Mouse (Mus musculus): ENCODE data around the gene Mphosph10. TPM values are rescaled to one million over a fixed set of nuclear protein-coding genes. Genes with fewer than 3 reads are reported as not detected.

Gene Mphosph10
- total RNA-seq (2014; rRNA removed): 17.3 and 18.9 TPM in 2 replicates
- 20.0 and 21.5 TPM in 2 replicates for polyA plus RNA-seq (2015; fragmentation: Nextera tagmentation; extraction: Ambion mirVana)

GRCm38 (mm10) chr7:64392122-64392818 is at the start of gene Mphosph10, which contains the start of gene Mcee:
TSS of gene Mphosph10 (minus strand) at chr7:64392268.
TSS of gene Mcee (plus strand) at chr7:64392607.
- Histone ChIP-seq H3K36me3 (ENCODE audit: insufficient read depth) (peaks cover 9% of the 10 kb centered on the region), H3K9ac (peak within 1 kb of the TSS; percentile 76), H3K4me1 (ENCODE audit: insufficient read depth) (0 out of 2 replicates have a peak, but pooled peaks cover 8% of the 10 kb centered on the region), H3K27me3 (ENCODE audit: insufficient read depth, low read length) (no peaks in the 10 kb centered on the region), H3K9me3 (ENCODE audit: low read length) (no peaks in the 10 kb centered on the region), H3K4me2 (ENCODE audit: low read depth) (peak within 1 kb of the TSS; percentile 95), H3K27ac (ENCODE audit: low read depth, low read length) (peak within 1 kb of the TSS; percentile 77), H3K4me3 (ENCODE audit: low read depth, low read length) (peak within 1 kb of the TSS; percentile 57)
- DNase-seq (peak; percentile 95), ATAC-seq (peak; percentile 99)
- peak; percentile 40; the same call in 1 of the 2 replicates for TF ChIP-seq CTCF (IDR thresholded peaks at IDR 0.05; ENCODE audit: low read depth)
- WGBS: 3% methylated on average over 54 of the region's 54 CpGs

GRCm38 (mm10) chr7:64440519-64440918 is 48.5 kb upstream of the Mphosph10 start:
- DNase-seq (no peak), ATAC-seq (peak; percentile 69)
- no peak for TF ChIP-seq CTCF (IDR thresholded peaks at IDR 0.05; ENCODE audit: low read depth)
- Histone ChIP-seq H3K9ac (no peak overlapping the region), H3K36me3 (ENCODE audit: insufficient read depth) (no peaks in the 10 kb centered on the region), H3K4me1 (ENCODE audit: insufficient read depth) (no peaks in the 10 kb centered on the region), H3K9me3 (ENCODE audit: low read length) (no peaks in the 10 kb centered on the region), H3K27me3 (ENCODE audit: insufficient read depth, low read length) (no peaks in the 10 kb centered on the region), H3K4me2 (ENCODE audit: low read depth) (no peak overlapping the region), H3K27ac (ENCODE audit: low read depth, low read length) (no peak overlapping the region), H3K4me3 (ENCODE audit: low read depth, low read length) (no peak overlapping the region)
- 57% methylated on average over 8 of the region's 8 CpGs for WGBS

- H3K4me3 ChIP-seq (ENCODE audit: low read depth, low read length): no peak overlapping the region
- ATAC-seq: no peak
- TF ChIP-seq CTCF (IDR thresholded peaks at IDR 0.05; ENCODE audit: low read depth): no peak
- H3K36me3 ChIP-seq (ENCODE audit: insufficient read depth): no peaks in the 10 kb centered on the region
- whole genome bisulfite sequencing: 72% methylated on average over 5 of the region's 5 CpGs
- no peaks in the 10 kb centered on the region for H3K4me1 ChIP-seq (ENCODE audit: insufficient read depth)
- H3K27me3 ChIP-seq (ENCODE audit: insufficient read depth, low read length): no peaks in the 10 kb centered on the region
- H3K9ac ChIP-seq: no peak overlapping the region
- no peaks in the 10 kb centered on the region for H3K9me3 ChIP-seq (ENCODE audit: low read length)
- no peak overlapping the region for H3K27ac ChIP-seq (ENCODE audit: low read depth, low read length)
- H3K4me2 ChIP-seq (ENCODE audit: low read depth): no peak overlapping the region
- no peak for DNase-seq
These were observed 47.8 kb upstream of the Mphosph10 start for GRCm38 (mm10) chr7:64439595-64440518.

- Histone ChIP-seq H3K4me1 (ENCODE audit: insufficient read depth) (no peaks in the 10 kb centered on the region), H3K36me3 (ENCODE audit: insufficient read depth) (no peaks in the 10 kb centered on the region), H3K27ac (ENCODE audit: low read depth, low read length) (no peak overlapping the region), H3K27me3 (ENCODE audit: insufficient read depth, low read length) (no peaks in the 10 kb centered on the region), H3K9ac (no peak overlapping the region), H3K4me3 (ENCODE audit: low read depth, low read length) (no peak overlapping the region), H3K9me3 (ENCODE audit: low read length) (no peaks in the 10 kb centered on the region), H3K4me2 (ENCODE audit: low read depth) (no peak overlapping the region)
- DNase-seq (no peak), ATAC-seq (no peak)
- 62% methylated on average over 5 of the region's 5 CpGs for WGBS
- peak; percentile 43 for TF ChIP-seq CTCF (IDR thresholded peaks at IDR 0.05; ENCODE audit: low read depth)
These were observed 32.8 kb upstream of the Mphosph10 start for GRCm38 (mm10) chr7:64424861-64425260.

GRCm38 (mm10) chr7:64403989-64404388 is 11.9 kb upstream of the Mphosph10 start:
- no peaks in the 10 kb centered on the region for H3K4me1 ChIP-seq (ENCODE audit: insufficient read depth)

GRCm38 (mm10) chr7:64402452-64402851 is 10.4 kb upstream of the Mphosph10 start:
- Histone ChIP-seq H3K9ac (no peak overlapping the region), H3K27me3 (ENCODE audit: insufficient read depth, low read length) (no peaks in the 10 kb centered on the region), H3K4me1 (ENCODE audit: insufficient read depth) (no peaks in the 10 kb centered on the region), H3K4me2 (ENCODE audit: low read depth) (no peak overlapping the region), H3K9me3 (ENCODE audit: low read length) (no peaks in the 10 kb centered on the region), H3K4me3 (ENCODE audit: low read depth, low read length) (no peak overlapping the region), H3K36me3 (ENCODE audit: insufficient read depth) (no peaks in the 10 kb centered on the region), H3K27ac (ENCODE audit: low read depth, low read length) (no peak overlapping the region)
- ATAC-seq (no peak), DNase-seq (no peak)
- TF ChIP-seq CTCF (IDR thresholded peaks at IDR 0.05; ENCODE audit: low read depth): no peak
- 91% methylated on average over 4 of the region's 4 CpGs for WGBS

More at GRCm38 (mm10) chr7:64403989-64404388, 11.9 kb upstream of the Mphosph10 start:
- Histone ChIP-seq H3K27ac (ENCODE audit: low read depth, low read length) (no peak overlapping the region), H3K4me2 (ENCODE audit: low read depth) (no peak overlapping the region), H3K9me3 (ENCODE audit: low read length) (no peaks in the 10 kb centered on the region), H3K36me3 (ENCODE audit: insufficient read depth) (no peaks in the 10 kb centered on the region), H3K4me3 (ENCODE audit: low read depth, low read length) (no peak overlapping the region), H3K9ac (no peak overlapping the region), H3K27me3 (ENCODE audit: insufficient read depth, low read length) (no peaks in the 10 kb centered on the region)
- TF ChIP-seq CTCF (IDR thresholded peaks at IDR 0.05; ENCODE audit: low read depth): no peak
- DNase-seq (no peak), ATAC-seq (no peak)
- WGBS: 93% methylated on average over 8 of the region's 8 CpGs
